Mouse (Mus musculus) spleen, embryonic (tissue): Measurements from ENCODE around the gene Tysnd1.

Experiments used
- CTCF ChIA-PET: fragments of 350-600 bp; sonication (Branson Sonifier 250); formaldehyde crosslinking; loops from one replicate; lab custom pipeline; 2022; lab: Charles Lee

Gene Tysnd1

GRCm38 (mm10) chr10:61694870-61695670 is at the start of gene Tysnd1:
Tysnd1 (plus strand) TSS chr10:61695514.
- CTCF ChIA-PET: no interaction called here

- CTCF ChIA-PET: no interaction called here
Measured at GRCm38 (mm10) chr10:61646557-61646956, 48.8 kb upstream of the Tysnd1 start.

- CTCF ChIA-PET: no interaction called here
Measured at GRCm38 (mm10) chr10:61647790-61648736, 47.3 kb upstream of the Tysnd1 start, which contains the start of gene Ppa1. Ppa1 (plus strand) TSS chr10:61648552.

GRCm38 (mm10) chr10:61648737-61649645 is 46.3 kb upstream of the Tysnd1 start:
- CTCF ChIA-PET: interaction anchor here (0.6 kb wide), 1 partner anchor 196 kb away, joined by 4 read pairs; the partner anchor contains the start of gene Eif4ebp2

GRCm38 (mm10) chr10:61654105-61654504 is 41.2 kb upstream of the Tysnd1 start:
- CTCF ChIA-PET: interaction anchor here (0.7 kb wide), 1 partner anchor 52 kb away, joined by 3 read pairs; no protein-coding TSS in a partner anchor

GRCm38 (mm10) chr10:61654691-61655090 is 40.6 kb upstream of the Tysnd1 start:
- CTCF ChIA-PET: interaction anchor here (0.7 kb wide), 1 partner anchor 52 kb away, joined by 3 read pairs; no protein-coding TSS in a partner anchor

GRCm38 (mm10) chr10:61655188-61655587 is 40.1 kb upstream of the Tysnd1 start:
- CTCF ChIA-PET: interaction anchor here (0.7 kb wide), 1 partner anchor 164 kb away, joined by 3 read pairs; no protein-coding TSS in a partner anchor

GRCm38 (mm10) chr10:61656928-61657882 is 38.1 kb upstream of the Tysnd1 start:
- CTCF ChIA-PET: interaction anchor here (0.7 kb wide), 1 partner anchor 259 kb away, joined by 12 read pairs; no protein-coding TSS in a partner anchor

- CTCF ChIA-PET: no interaction called here
Measured at GRCm38 (mm10) chr10:61657985-61658384, 37.3 kb upstream of the Tysnd1 start.

GRCm38 (mm10) chr10:61661887-61662286 is 33.4 kb upstream of the Tysnd1 start:
- CTCF ChIA-PET: no interaction called here

GRCm38 (mm10) chr10:61662391-61662988 is 32.8 kb upstream of the Tysnd1 start:
- CTCF ChIA-PET: interaction anchor here (0.6 kb wide), 1 partner anchor 1062 kb away, joined by 3 read pairs; no protein-coding TSS in a partner anchor

- CTCF ChIA-PET: no interaction called here
Measured at GRCm38 (mm10) chr10:61665111-61665510, 30.2 kb upstream of the Tysnd1 start.

GRCm38 (mm10) chr10:61665651-61666050 is 29.7 kb upstream of the Tysnd1 start:
- CTCF ChIA-PET: no interaction called here

GRCm38 (mm10) chr10:61669289-61669688 is 26.0 kb upstream of the Tysnd1 start:
- CTCF ChIA-PET: interaction anchor here (0.5 kb wide), 1 partner anchor 31 kb away, joined by 4 read pairs; no protein-coding TSS in a partner anchor

GRCm38 (mm10) chr10:61669896-61670295 is 25.4 kb upstream of the Tysnd1 start:
- CTCF ChIA-PET: no interaction called here

GRCm38 (mm10) chr10:61670758-61671157 is 24.6 kb upstream of the Tysnd1 start:
- CTCF ChIA-PET: no interaction called here

- CTCF ChIA-PET: interaction anchor here (0.5 kb wide), 1 partner anchor 59 kb away, joined by 4 read pairs; no protein-coding TSS in a partner anchor
Measured at GRCm38 (mm10) chr10:61675935-61676334, 19.4 kb upstream of the Tysnd1 start.

- CTCF ChIA-PET: interaction anchor here (0.7 kb wide), 1 partner anchor 20 kb away, joined by 3 read pairs; no protein-coding TSS in a partner anchor
Measured at GRCm38 (mm10) chr10:61679545-61679944, 15.8 kb upstream of the Tysnd1 start.
